Mouse (Mus musculus) lung, embryonic 14.5 days (tissue): ENCODE data around the gene Bhlha15. TPM values are rescaled to one million over a fixed set of nuclear protein-coding genes. Genes with fewer than 3 reads are reported as not detected.

Source experiments
- ATAC-seq: fragments of 200-750 bp; cut with Nextera tagmentation; 2 replicates; pipeline ENCODE4 v1.8.0; 2017; ENCODE audit warnings: mild to moderate bottlenecking, moderate TSS enrichment, moderate library complexity; ENCODE audit not compliant: insufficient read depth
- DNase-seq: peaks from one replicate; pipeline ENCODE4 v3.0.0-alpha.2; 2015
- H3K27ac ChIP-seq: fragments of 300-500 bp; sonication (generic); 2 replicates; pipeline ENCODE4 v1.5.1; 2014; ENCODE audit warnings: low read depth, mild to moderate bottlenecking, moderate library complexity
- H3K27me3 ChIP-seq: fragments of 300-500 bp; sonication (generic); 2 replicates; pipeline ENCODE4 v1.6.1; 2014; ENCODE audit warnings: low read length, control low read depth; ENCODE audit not compliant: insufficient read depth
- H3K36me3 ChIP-seq: fragments of 300-500 bp; sonication (generic); 2 replicates; pipeline ENCODE4 v1.6.1; 2014; ENCODE audit warnings: control low read depth; ENCODE audit not compliant: insufficient read depth
- H3K4me1 ChIP-seq: fragments of 300-500 bp; sonication (generic); 2 replicates; pipeline ENCODE4 v1.6.1; 2014; ENCODE audit warnings: antibody characterized with exemption, control low read depth; ENCODE audit not compliant: insufficient read depth
- H3K4me2 ChIP-seq: fragments of 300-500 bp; sonication (generic); 2 replicates; pipeline ENCODE4 v1.6.1; 2014; ENCODE audit warnings: mild to moderate bottlenecking
- H3K4me3 ChIP-seq: fragments of 300-500 bp; sonication (generic); 2 replicates; pipeline ENCODE4 v1.5.1; 2014; ENCODE audit warnings: low read depth, low read length
- H3K9ac ChIP-seq: fragments of 300-500 bp; sonication (generic); 2 replicates; pipeline ENCODE4 v1.6.1; 2014
- H3K9me3 ChIP-seq: fragments of 300-500 bp; sonication (generic); 2 replicates; pipeline ENCODE4 v1.6.1; 2016; ENCODE audit warnings: low read depth, low read length, control low read depth
- CTCF ChIP-seq: IDR thresholded peaks from 2 replicates; pipeline ENCODE4 v1.5.1; 2016; ENCODE audit warnings: antibody characterized with exemption, low read depth
- WGBS: fragments of 180-500 bp; shearing (Covaris S2); extraction: QIAGEN DNeasy Blood & Tissue Kit; methylation state at CpG from one replicate; pipeline ENCODE4 v1.1.7; 2014; 5-methylcytosine and 5-hydroxymethylcytosine counted together
- polyA plus RNA-seq: library from polyadenylated mRNA; unstranded; fragments of >200 nt; fragmentation: Nextera tagmentation; extraction: Ambion mirVana; gene quantifications from 2 replicates; pipeline ENCODE4 v1.2.1, GENCODE M21; 2014

Bhlha15 gene
- polyA plus RNA-seq, 1 experiment from 2014 or later = 0.18 TPM

GRCm38 (mm10) chr5:144221305-144221704 is 31.2 kb downstream of the Bhlha15 start:
- Histone ChIP-seq H3K27me3 (no peaks in the 10 kb centered on the region), H3K36me3 (no peaks in the 10 kb centered on the region; the same call in 1 of the 2 replicates), H3K4me2 (no peak overlapping the region; the same call in 1 of the 2 replicates), H3K27ac (no peak overlapping the region), H3K4me1 (0 out of 2 replicates have a peak, but pooled peaks cover 6% of the 10 kb centered on the region), H3K9me3 (no peaks in the 10 kb centered on the region), H3K9ac (no peak overlapping the region), H3K4me3 (no peak overlapping the region)
- TF ChIP-seq CTCF = no peak
- no peak for ATAC-seq
- no peak for DNase-seq
- 50% methylated on average over 4 of the region's 4 CpGs for WGBS

GRCm38 (mm10) chr5:144222811-144223502 is 32.9 kb downstream of the Bhlha15 start:
- H3K27me3 ChIP-seq = no peaks in the 10 kb centered on the region
- peak overlapping the region; percentile 60 for H3K9ac ChIP-seq
- TF ChIP-seq CTCF = no peak
- no peak overlapping the region for H3K27ac ChIP-seq
- peak; percentile 68 for DNase-seq
- H3K4me2 ChIP-seq = peak overlapping the region; percentile 67
- 0 out of 2 replicates have a peak, but pooled peaks cover 6% of the 10 kb centered on the region for H3K4me1 ChIP-seq
- no peaks in the 10 kb centered on the region for H3K36me3 ChIP-seq
- under 1% methylated on average over 25 of the region's 25 CpGs for WGBS
- H3K9me3 ChIP-seq = no peaks in the 10 kb centered on the region
- H3K4me3 ChIP-seq = peak overlapping the region; percentile 54
- ATAC-seq = peak; percentile 73

- TF ChIP-seq CTCF = peak; percentile 30; the same call in 1 of the 2 replicates
- under 1% methylated on average over 37 of the region's 37 CpGs for WGBS
- 0 out of 2 replicates have a peak, but pooled peaks cover 6% of the 10 kb centered on the region for H3K4me1 ChIP-seq
- H3K4me3 ChIP-seq = peak within 1 kb of the TSS; percentile 54
- H3K4me2 ChIP-seq = peak within 1 kb of the TSS; percentile 67
- H3K27me3 ChIP-seq = no peaks in the 10 kb centered on the region
- H3K9me3 ChIP-seq = no peaks in the 10 kb centered on the region
- ATAC-seq = peak; percentile 98
- H3K9ac ChIP-seq = peak within 1 kb of the TSS; percentile 60
- H3K36me3 ChIP-seq = no peaks in the 10 kb centered on the region
- peak; percentile 98 for DNase-seq
- peak within 1 kb of the TSS; percentile 51; the same call in 1 of the 2 replicates for H3K27ac ChIP-seq
These were observed 33.4 kb downstream of the Bhlha15 start, which contains the start of gene Tecpr1 for GRCm38 (mm10) chr5:144223503-144223862. Tecpr1 (minus strand) TSS chr5:144223615.

GRCm38 (mm10) chr5:144223899-144224816 is 34.1 kb downstream of the Bhlha15 start:
- H3K27ac ChIP-seq = peak overlapping the region; percentile 51; the same call in 1 of the 2 replicates
- no peaks in the 10 kb centered on the region for H3K27me3 ChIP-seq
- peak overlapping the region; percentile 54 for H3K4me3 ChIP-seq
- TF ChIP-seq CTCF = no peak
- DNase-seq = peak; percentile 23
- 0 out of 2 replicates have a peak, but pooled peaks cover 6% of the 10 kb centered on the region for H3K4me1 ChIP-seq
- peak overlapping the region; percentile 60 for H3K9ac ChIP-seq
- H3K4me2 ChIP-seq = peak overlapping the region; percentile 67
- H3K36me3 ChIP-seq = no peaks in the 10 kb centered on the region
- peak; percentile 34; the same call in 1 of the 2 replicates for ATAC-seq
- H3K9me3 ChIP-seq = no peaks in the 10 kb centered on the region
- WGBS = 22% methylated on average over 18 of the region's 18 CpGs

- 0 out of 2 replicates have a peak, but pooled peaks cover 6% of the 10 kb centered on the region for H3K4me1 ChIP-seq
- no peak overlapping the region for H3K27ac ChIP-seq
- H3K9ac ChIP-seq = no peak overlapping the region
- H3K27me3 ChIP-seq = no peaks in the 10 kb centered on the region
- H3K9me3 ChIP-seq = no peaks in the 10 kb centered on the region
- ATAC-seq (no peak), DNase-seq (no peak)
- 29% methylated on average over 11 of the region's 11 CpGs for WGBS
- no peak for TF ChIP-seq CTCF
- H3K4me2 ChIP-seq = no peak overlapping the region
- H3K36me3 ChIP-seq = no peaks in the 10 kb centered on the region
- H3K4me3 ChIP-seq = no peak overlapping the region
These were observed 36.1 kb downstream of the Bhlha15 start for GRCm38 (mm10) chr5:144226220-144226619.

GRCm38 (mm10) chr5:144230216-144230615 is 40.1 kb downstream of the Bhlha15 start:
- ATAC-seq = no peak
- no peak overlapping the region for H3K9ac ChIP-seq
- H3K9me3 ChIP-seq = no peaks in the 10 kb centered on the region
- H3K27ac ChIP-seq = no peak overlapping the region
- no peaks in the 10 kb centered on the region for H3K36me3 ChIP-seq
- H3K4me3 ChIP-seq = no peak overlapping the region
- no peaks in the 10 kb centered on the region for H3K27me3 ChIP-seq
- DNase-seq = no peak
- H3K4me1 ChIP-seq = no peaks in the 10 kb centered on the region
- TF ChIP-seq CTCF = no peak
- H3K4me2 ChIP-seq = no peak overlapping the region
- WGBS = 84% methylated on average over 7 of the region's 7 CpGs
